Mouse (Mus musculus) retina, adult 2 months (tissue): ENCODE measurements at regions not wholly inside any gene's neighbourhood (a gene's known extent, or its start where the extent isn't known, plus 50 kb on each side); places are given as distances from the start of the nearest gene placed in this dataset.

Experiments used
- DNase-seq: peaks from one replicate; pipeline ENCODE4 v3.0.0-alpha.2; 2012; ENCODE audit warnings: low read depth, low spot score

- no peak for DNase-seq
Observed at GRCm38 (mm10) chr14:61896879-61897278, 289.6 kb downstream of the Kcnrg start.

- no peak for DNase-seq
Observed at GRCm38 (mm10) chr14:61898664-61899063, 291.4 kb downstream of the Kcnrg start.

GRCm38 (mm10) chr14:61904426-61905124, 297.3 kb downstream of the Kcnrg start:
- DNase-seq, result no peak

- no peak for DNase-seq
Observed at GRCm38 (mm10) chr14:61918113-61918512, 310.9 kb downstream of the Kcnrg start.

GRCm38 (mm10) chr14:61931811-61932210, 324.6 kb downstream of the Kcnrg start:
- DNase-seq, result no peak

- DNase-seq, result no peak
Observed at GRCm38 (mm10) chr14:61941682-61942081, 334.4 kb downstream of the Kcnrg start.

GRCm38 (mm10) chr14:61945659-61946058, 338.4 kb downstream of the Kcnrg start:
- DNase-seq, result no peak

- no peak for DNase-seq
Observed at GRCm38 (mm10) chr14:61949446-61949845, 342.2 kb downstream of the Kcnrg start.

- DNase-seq, result no peak
Observed at GRCm38 (mm10) chr14:61950004-61950403, 342.4 kb upstream of the Rnaseh2b start.

GRCm38 (mm10) chr14:61953029-61953428, 339.4 kb upstream of the Rnaseh2b start:
- no peak for DNase-seq

GRCm38 (mm10) chr14:61955416-61955815, 337.0 kb upstream of the Rnaseh2b start:
- no peak for DNase-seq

- DNase-seq, result no peak
Observed at GRCm38 (mm10) chr14:61960243-61960957, 332.0 kb upstream of the Rnaseh2b start.

- no peak for DNase-seq
Observed at GRCm38 (mm10) chr14:61968467-61968866, 323.9 kb upstream of the Rnaseh2b start.

GRCm38 (mm10) chr14:61968957-61969535, 323.3 kb upstream of the Rnaseh2b start:
- DNase-seq, result no peak

- DNase-seq, result no peak
Observed at GRCm38 (mm10) chr14:61970591-61970990, 321.8 kb upstream of the Rnaseh2b start.

- no peak for DNase-seq
Observed at GRCm38 (mm10) chr14:61971100-61972088, 321.0 kb upstream of the Rnaseh2b start.

- DNase-seq, result no peak
Observed at GRCm38 (mm10) chr14:61975301-61975732, 317.1 kb upstream of the Rnaseh2b start.

- no peak for DNase-seq
Observed at GRCm38 (mm10) chr14:61980581-61980980, 311.8 kb upstream of the Rnaseh2b start.

- no peak for DNase-seq
Observed at GRCm38 (mm10) chr14:61985575-61985974, 306.8 kb upstream of the Rnaseh2b start.

- no peak for DNase-seq
Observed at GRCm38 (mm10) chr14:61986203-61986602, 306.2 kb upstream of the Rnaseh2b start.

- no peak for DNase-seq
Observed at GRCm38 (mm10) chr14:61995253-61995652, 297.1 kb upstream of the Rnaseh2b start.
